Mouse (Mus musculus) frontal cortex, postnatal 14 days (tissue): ENCODE results near the gene Vmn2r31.
"Not testable (repeated sequence)": the region's sequence is repeated elsewhere in the genome, so short reads cannot be mapped to it uniquely, and the experiment has no call there.

Source experiments
- DNase-seq, 2 experiments: peaks; one replicate each; pipeline ENCODE4 v3.0.0; 2022; ENCODE audit warnings: low spot score in 2 of 2

Gene Vmn2r31

DNA sequence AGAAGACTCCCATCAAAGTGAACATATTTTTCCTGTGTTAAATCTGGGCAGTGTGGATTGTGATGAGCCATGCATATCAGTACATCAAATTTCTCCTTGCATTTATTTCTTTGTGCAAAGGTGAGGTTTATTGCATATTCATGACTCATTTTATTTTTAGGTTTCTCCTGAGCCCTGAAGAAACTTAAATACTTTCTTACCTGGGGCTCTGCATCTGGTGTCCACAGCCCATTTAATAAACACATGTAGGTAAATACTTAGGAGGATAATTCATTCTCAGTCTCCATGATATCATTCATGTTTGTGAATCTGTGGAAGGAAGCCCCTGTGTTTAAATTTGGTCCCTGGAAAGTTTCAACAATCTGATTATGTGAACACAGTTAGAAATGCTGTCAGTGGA lies at the start of gene Vmn2r31:
Gene Vmn2r31, minus strand, starts transcription at position 101 of the 400 bp plus-strand sequence.
- DNase-seq: not testable (repeated sequence)

DNA sequence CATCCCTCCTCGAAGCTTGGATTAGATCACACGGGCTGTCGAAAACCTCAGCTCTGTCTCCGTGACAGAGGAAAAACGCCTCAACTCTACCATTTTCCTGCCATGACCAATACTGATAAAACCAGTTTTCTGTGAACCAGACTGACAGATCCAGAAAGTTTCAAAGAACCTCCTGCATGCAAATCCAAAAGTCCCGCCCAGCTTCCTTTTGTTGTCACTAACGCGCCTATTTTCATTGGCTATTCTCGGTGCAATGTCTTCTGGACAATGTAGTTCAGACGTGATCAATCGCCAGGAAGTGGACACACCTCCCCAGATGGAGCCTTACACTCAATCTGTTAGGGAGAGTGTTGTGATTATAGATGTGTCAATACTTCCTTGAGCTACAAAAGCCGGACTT lies 25.1 kb downstream of the Vmn2r31 start, which contains the start of gene Gm45783:
Gene Gm45783, minus strand, starts transcription at position 143 of the 400 bp plus-strand sequence.
- not testable (repeated sequence) for DNase-seq

DNA sequence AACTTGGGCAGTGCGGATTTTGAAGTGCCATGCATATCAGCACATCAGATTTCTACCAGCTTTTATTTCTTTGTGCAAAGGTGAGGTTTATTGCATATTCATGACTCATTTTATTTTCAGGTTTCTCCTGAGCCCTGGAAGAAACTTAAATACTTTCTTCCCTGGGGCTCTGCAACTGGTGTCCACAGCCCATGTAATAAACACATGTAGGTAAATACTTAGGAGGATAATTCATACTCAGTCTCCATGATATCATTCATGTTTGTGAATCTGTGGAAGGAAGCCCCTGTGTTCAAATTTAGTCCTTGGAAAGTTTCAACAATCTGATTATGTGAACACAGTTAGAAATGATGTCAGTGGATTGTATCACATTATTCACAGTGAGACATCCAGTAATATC lies 62.0 kb downstream of the Vmn2r31 start, which contains the start of gene Vmn2r30:
Gene Vmn2r30, minus strand, starts transcription at position 101 of the 400 bp plus-strand sequence.
- DNase-seq: not testable (repeated sequence)
